Mouse (Mus musculus) C2C12 (cell line): ENCODE results near the gene Gars. TPM values are rescaled to one million over a fixed set of nuclear protein-coding genes. Genes with fewer than 3 reads are reported as not detected.

Experiments used
- H3K27me3 ChIP-seq: one replicate; pipeline ENCODE4 v1.6.1; 2011; ENCODE audit not compliant: control insufficient read depth, insufficient read depth, insufficient read length
- H3K36me3 ChIP-seq: one replicate; pipeline ENCODE4 v1.6.1; 2011; ENCODE audit not compliant: control insufficient read depth, insufficient read depth
- H3K4me3 ChIP-seq: one replicate; pipeline ENCODE4 v1.5.1; 2011; ENCODE audit warnings: mild to moderate bottlenecking, control low read depth; ENCODE audit not compliant: poor library complexity, insufficient read depth, severe bottlenecking
- H3K79me2 ChIP-seq: one replicate; pipeline ENCODE4 v1.6.1; 2011; ENCODE audit not compliant: control insufficient read depth, insufficient read depth
- H3K79me3 ChIP-seq: one replicate; pipeline ENCODE4 v1.6.1; 2011; ENCODE audit warnings: low read depth, control low read depth
- H3ac ChIP-seq: one replicate; pipeline ENCODE3; 2011; ENCODE audit warnings: low read depth; ENCODE audit not compliant: control insufficient read depth, insufficient read length
- CEBPB ChIP-seq: IDR thresholded peaks from one replicate; pipeline ENCODE4 v1.6.1; 2011; ENCODE audit warnings: low read depth, mild to moderate bottlenecking, control low read depth, moderate library complexity
- CTCF ChIP-seq: IDR thresholded peaks from one replicate; pipeline ENCODE4 v1.5.1; 2011; ENCODE audit not compliant: control insufficient read depth, insufficient read depth, insufficient read length
- FOSL1 ChIP-seq: IDR thresholded peaks from one replicate; pipeline ENCODE4 v1.8.0; 2011; ENCODE audit warnings: mild to moderate bottlenecking, low read length; ENCODE audit not compliant: poor library complexity, insufficient read depth, severe bottlenecking
- MAX ChIP-seq: IDR thresholded peaks from one replicate; pipeline ENCODE4 v1.6.1; 2011; ENCODE audit warnings: mild to moderate bottlenecking, control low read depth
- MYOD1 ChIP-seq: IDR thresholded peaks from one replicate; pipeline ENCODE4 v1.6.1; 2011; ENCODE audit warnings: low read depth; ENCODE audit not compliant: control insufficient read depth, insufficient read length
- MYOG ChIP-seq: IDR thresholded peaks from one replicate; pipeline ENCODE4 v1.6.1; 2011; ENCODE audit not compliant: control insufficient read depth, insufficient read length; ENCODE audit errors: extremely low read depth
- USF1 ChIP-seq: IDR thresholded peaks from one replicate; pipeline ENCODE4 v1.6.1; 2011; ENCODE audit warnings: low read depth, mild to moderate bottlenecking, control low read depth, moderate library complexity
- polyA plus RNA-seq: library from polyadenylated mRNA; unstranded; fragments of >200 nt; fragmentation: generic; extraction: Trizol; gene quantifications from one replicate; pipeline ENCODE4 v1.2.1, GENCODE M21; 2012; ENCODE audit warnings: missing spikeins

The Gars gene
- polyA plus RNA-seq, 1 experiment: 204 TPM

DNA sequence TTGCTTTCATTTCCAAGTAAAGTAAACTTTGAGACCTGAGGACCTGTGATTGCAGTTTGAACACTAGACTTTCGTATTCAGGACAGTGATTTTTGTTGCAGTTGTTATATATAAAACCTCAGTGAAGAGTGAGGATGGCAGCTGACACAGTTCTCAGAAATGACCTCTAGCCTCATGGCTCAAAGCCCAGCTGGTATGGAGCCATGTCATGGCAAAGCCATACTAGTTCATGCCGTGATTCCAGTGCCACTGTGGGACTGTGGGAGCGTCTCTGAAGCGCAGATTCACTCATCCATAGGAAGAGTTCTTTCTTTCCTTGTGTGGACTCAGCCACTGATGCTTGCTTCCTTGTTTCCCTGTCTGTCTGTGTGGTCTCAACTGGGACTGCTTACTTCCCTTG, 16.7 kb downstream of the Gars start:
- Histone ChIP-seq H3K4me3 (no peak overlapping the region), H3K36me3 (peaks cover 92% of the 10 kb centered on the region), H3K27me3 (no peaks in the 10 kb centered on the region), H3K79me3 (peaks cover 2% of the 10 kb centered on the region), H3K79me2 (peaks cover 10% of the 10 kb centered on the region), H3ac (no peak overlapping the region)
- TF ChIP-seq USF1 (no peak), CEBPB (no peak), MYOD1 (no peak), CTCF (no peak), MAX (no peak), FOSL1 (no peak), MYOG (no peak)

DNA sequence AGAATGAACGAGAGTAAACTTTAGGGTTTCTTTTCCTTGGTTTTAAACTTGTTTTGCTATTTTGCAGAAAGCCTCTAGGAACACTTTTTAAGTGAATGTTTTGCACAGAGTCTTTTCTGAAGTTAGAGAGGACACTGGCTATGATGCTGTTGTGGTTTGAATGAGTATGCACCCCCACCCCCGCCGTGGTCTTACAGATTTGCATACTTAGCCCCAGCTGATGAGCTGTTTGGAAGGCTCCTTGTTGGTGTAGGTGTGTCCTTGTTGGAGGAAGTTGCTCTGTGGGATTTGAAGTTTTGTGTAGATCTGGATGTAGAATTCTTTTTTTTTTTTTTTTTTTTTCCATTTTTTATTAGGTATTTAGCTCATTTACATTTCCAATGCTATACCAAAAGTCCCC, 19.6 kb downstream of the Gars start:
- Histone ChIP-seq H3K79me2 (peaks cover 10% of the 10 kb centered on the region), H3K79me3 (peaks cover 2% of the 10 kb centered on the region), H3K4me3 (no peak overlapping the region), H3K36me3 (peaks cover 92% of the 10 kb centered on the region), H3ac (no peak overlapping the region), H3K27me3 (no peaks in the 10 kb centered on the region)
- no peak for TF ChIP-seq MAX
- TF ChIP-seq MYOD1: no peak
- TF ChIP-seq CTCF: no peak
- no peak for TF ChIP-seq USF1
- no peak for TF ChIP-seq CEBPB
- no peak for TF ChIP-seq FOSL1
- no peak for TF ChIP-seq MYOG

DNA sequence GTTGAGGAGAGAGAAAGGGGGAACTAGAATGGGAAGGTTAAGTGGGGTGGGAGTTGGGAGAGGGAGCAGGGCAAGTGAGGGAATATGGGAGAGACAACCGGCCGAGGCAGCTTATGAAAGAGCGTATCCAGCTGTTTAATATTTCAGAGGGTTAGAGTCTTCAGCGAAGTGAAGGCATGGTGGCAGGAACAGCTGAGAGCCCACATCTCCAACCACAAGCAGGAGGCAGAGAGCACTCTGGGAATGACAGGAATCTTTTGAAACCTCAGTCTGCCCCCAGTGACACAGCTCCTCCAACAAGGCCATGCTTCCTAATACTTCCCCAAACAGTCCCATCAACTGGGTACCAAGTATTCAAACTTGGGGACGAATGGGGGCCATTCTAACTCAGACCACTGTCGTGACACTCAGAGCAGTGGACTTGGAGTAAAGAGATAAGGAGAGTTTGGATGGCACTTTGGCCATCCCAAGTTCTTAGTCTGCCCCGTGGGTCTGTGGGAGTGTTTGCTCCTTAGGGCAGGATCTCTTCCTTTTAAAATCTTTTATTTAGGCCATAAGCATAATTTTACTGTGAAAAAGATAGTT, 22.5 kb downstream of the Gars start:
- peaks cover 2% of the 10 kb centered on the region for H3K79me3 ChIP-seq
- H3K36me3 ChIP-seq: peaks cover 91% of the 10 kb centered on the region
- TF ChIP-seq MAX (no peak), CTCF (no peak), MYOD1 (no peak), CEBPB (no peak), MYOG (no peak), USF1 (no peak), FOSL1 (no peak)
- H3K27me3 ChIP-seq: no peaks in the 10 kb centered on the region
- peaks cover 10% of the 10 kb centered on the region for H3K79me2 ChIP-seq
- no peak overlapping the region for H3K4me3 ChIP-seq
- H3ac ChIP-seq: no peak overlapping the region

DNA sequence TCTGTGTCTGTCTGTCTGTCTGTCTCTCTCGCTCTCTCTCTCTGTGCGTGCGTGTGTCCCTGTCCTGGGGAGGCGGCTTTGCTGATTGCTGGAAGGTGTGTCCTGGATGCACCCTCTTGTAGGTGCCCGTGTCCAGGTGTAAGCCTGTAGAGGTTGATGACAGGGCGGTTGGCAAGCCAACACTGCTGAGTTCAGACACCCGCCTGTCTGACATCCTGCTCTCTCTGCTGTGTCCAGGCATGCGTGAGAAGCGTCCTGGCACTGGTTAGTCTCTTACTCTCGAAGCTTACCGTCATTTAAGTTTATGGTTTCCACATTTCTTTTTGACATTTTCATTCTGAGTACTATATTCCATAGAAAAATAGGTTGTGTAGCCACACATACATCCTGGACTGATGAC, 23.5 kb downstream of the Gars start:
- H3K79me2 ChIP-seq: peaks cover 10% of the 10 kb centered on the region
- TF ChIP-seq FOSL1 (no peak), USF1 (no peak), MYOG (no peak), CEBPB (no peak), CTCF (no peak), MAX (no peak)
- H3K27me3 ChIP-seq: no peaks in the 10 kb centered on the region
- no peak overlapping the region for H3K4me3 ChIP-seq
- peaks cover 93% of the 10 kb centered on the region for H3K36me3 ChIP-seq
- H3K79me3 ChIP-seq: peaks cover 2% of the 10 kb centered on the region
- no peak overlapping the region for H3ac ChIP-seq

DNA sequence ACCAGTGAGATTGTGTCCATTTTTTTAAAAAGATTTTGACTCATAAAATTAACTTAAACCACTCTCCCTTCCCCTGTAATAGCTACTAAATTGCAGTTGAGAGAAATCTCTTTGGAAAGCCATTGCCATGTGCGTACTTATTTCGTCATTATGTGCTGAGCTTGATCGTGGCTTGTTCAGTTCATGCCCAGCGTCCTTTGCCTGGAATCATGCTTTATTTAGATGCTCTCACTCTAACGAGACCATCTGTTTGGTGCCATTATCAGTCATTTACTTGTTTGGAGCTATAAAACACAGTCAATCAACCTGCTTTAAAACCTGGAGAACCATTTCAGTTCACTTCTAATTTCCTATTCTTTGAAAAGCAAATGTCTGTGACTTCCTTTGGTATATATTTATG, 24.4 kb downstream of the Gars start:
- Histone ChIP-seq H3K27me3 (no peaks in the 10 kb centered on the region), H3ac (no peak overlapping the region), H3K79me3 (peaks cover 2% of the 10 kb centered on the region), H3K36me3 (peaks cover 90% of the 10 kb centered on the region), H3K4me3 (no peak overlapping the region), H3K79me2 (peaks cover 10% of the 10 kb centered on the region)
- TF ChIP-seq MYOG (no peak), USF1 (no peak), CTCF (no peak), MAX (no peak), MYOD1 (no peak), FOSL1 (no peak), CEBPB (no peak)

DNA sequence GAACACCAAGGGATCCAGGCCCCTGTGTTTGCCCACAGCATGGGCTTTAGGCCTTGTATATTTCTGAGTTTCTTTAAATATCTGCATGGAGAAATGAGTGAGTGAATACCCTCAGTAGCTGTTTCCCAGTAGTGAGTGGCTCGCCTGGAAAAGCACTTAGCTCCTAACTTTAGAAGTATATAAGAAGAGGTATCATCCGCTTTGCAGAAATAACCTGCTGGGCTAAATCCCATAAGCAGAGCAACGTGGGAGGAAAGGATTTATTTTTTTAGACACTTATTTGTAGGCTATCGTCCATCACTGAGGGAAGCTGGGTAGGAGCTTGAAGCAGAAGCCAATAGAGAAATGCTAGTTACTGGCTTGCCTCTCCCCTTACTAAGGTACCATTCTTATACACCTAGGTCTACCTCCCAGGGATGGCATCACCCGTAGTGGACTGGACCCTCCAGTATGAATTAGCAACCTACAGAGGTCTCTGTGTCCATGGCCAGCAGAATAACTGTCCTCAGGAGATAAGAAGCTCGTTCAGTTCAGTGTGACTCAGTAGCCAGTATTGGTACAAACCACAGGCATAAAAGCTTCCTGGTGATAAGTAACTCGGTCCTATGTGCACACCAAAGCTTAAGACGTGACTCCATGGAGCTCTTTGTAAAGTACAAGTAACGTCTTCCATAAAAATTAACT, 26.1 kb downstream of the Gars start:
- Histone ChIP-seq H3K27me3 (no peaks in the 10 kb centered on the region), H3K79me3 (no peaks in the 10 kb centered on the region), H3ac (no peak overlapping the region), H3K36me3 (peaks cover 93% of the 10 kb centered on the region), H3K79me2 (peaks cover 6% of the 10 kb centered on the region), H3K4me3 (no peak overlapping the region)
- no peak for TF ChIP-seq CTCF
- no peak for TF ChIP-seq MAX
- TF ChIP-seq USF1: no peak
- no peak for TF ChIP-seq FOSL1
- no peak for TF ChIP-seq MYOD1
- TF ChIP-seq CEBPB: no peak
- TF ChIP-seq MYOG: no peak
